Mouse (Mus musculus) neural tube, embryonic 13.5 days (tissue): ENCODE results near the gene Cenpj. TPM values are rescaled to one million over a fixed set of nuclear protein-coding genes. Genes with fewer than 3 reads are reported as not detected.

Experiments
- ATAC-seq: fragments of 200-750 bp; cut with Nextera tagmentation; 2 replicates; pipeline ENCODE4 v1.8.0; 2017; ENCODE audit warnings: low read depth, mild to moderate bottlenecking, moderate TSS enrichment, moderate library complexity
- H3K27ac ChIP-seq: fragments of 300-500 bp; sonication (generic); replicated peaks from 2 replicates; pipeline ENCODE4 v1.5.1; 2015; ENCODE audit warnings: moderate library complexity, mild to moderate bottlenecking, inconsistent platforms
- H3K27me3 ChIP-seq: fragments of 300-500 bp; sonication (generic); 2 replicates; pipeline ENCODE4 v1.6.1; 2015; ENCODE audit warnings: mild to moderate bottlenecking, inconsistent platforms
- H3K36me3 ChIP-seq: fragments of 300-500 bp; sonication (generic); 2 replicates; pipeline ENCODE4 v1.6.1; 2015; ENCODE audit warnings: mild to moderate bottlenecking, inconsistent platforms
- H3K4me1 ChIP-seq: fragments of 300-500 bp; sonication (generic); replicated peaks from 2 replicates; pipeline ENCODE4 v1.6.1; 2015; ENCODE audit warnings: inconsistent platforms
- H3K4me2 ChIP-seq: fragments of 300-500 bp; sonication (generic); 2 replicates; pipeline ENCODE4 v1.6.1; 2015; ENCODE audit warnings: inconsistent platforms, mild to moderate bottlenecking, moderate library complexity
- H3K4me3 ChIP-seq: fragments of 300-500 bp; sonication (generic); 2 replicates; pipeline ENCODE4 v1.5.1; 2015; ENCODE audit warnings: mild to moderate bottlenecking, inconsistent platforms
- H3K9ac ChIP-seq: fragments of 300-500 bp; sonication (generic); 2 replicates; pipeline ENCODE4 v1.6.1; 2015; ENCODE audit warnings: moderate library complexity, mild to moderate bottlenecking, inconsistent platforms
- H3K9me3 ChIP-seq: fragments of 300-500 bp; sonication (generic); 2 replicates; pipeline ENCODE4 v1.6.1; 2016; ENCODE audit warnings: inconsistent platforms
- WGBS: fragments of 180-500 bp; shearing (Covaris S2); methylation state at CpG from one replicate; pipeline ENCODE4 v1.1.7; 2015; 5-methylcytosine and 5-hydroxymethylcytosine counted together
- polyA plus RNA-seq: library from polyadenylated mRNA; unstranded; fragments of >200 nt; fragmentation: Nextera tagmentation; extraction: Ambion mirVana; gene quantifications from 2 replicates; pipeline ENCODE4 v1.2.1, GENCODE M21; 2015

The Cenpj gene
- polyA plus RNA-seq, 1 experiment from 2014 or later = 6.0 TPM

DNA sequence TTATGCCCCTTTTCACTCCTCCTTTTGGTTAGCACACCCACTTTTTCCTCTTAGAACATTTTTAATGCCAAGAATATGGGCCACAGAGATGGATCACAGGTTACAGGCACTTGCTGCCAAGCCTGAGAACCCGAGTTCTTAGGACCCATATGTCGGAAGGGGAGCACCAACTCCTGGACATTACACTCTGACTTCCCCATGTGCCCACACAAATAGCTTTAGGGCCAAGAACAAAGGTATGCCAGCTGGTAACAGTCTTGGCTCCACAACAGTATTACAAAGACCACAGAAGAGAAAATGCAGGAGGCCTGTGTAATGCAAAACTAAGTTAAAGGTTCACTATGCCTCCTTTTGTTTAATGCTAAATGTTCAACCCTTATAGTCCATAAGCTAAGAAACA lies 44.4 kb downstream of the Cenpj start:
- Histone ChIP-seq H3K9ac (no peak overlapping the region), H3K9me3 (no peaks in the 10 kb centered on the region), H3K27ac (no peak overlapping the region), H3K4me2 (no peak overlapping the region), H3K36me3 (peaks cover 47% of the 10 kb centered on the region), H3K4me3 (no peak overlapping the region), H3K4me1 (no peaks in the 10 kb centered on the region), H3K27me3 (no peaks in the 10 kb centered on the region)
- 82% methylated on average over 2 of the region's 2 CpGs for WGBS
- ATAC-seq = no peak

- no peak overlapping the region for H3K4me3 ChIP-seq
- H3K9me3 ChIP-seq = no peaks in the 10 kb centered on the region
- H3K27me3 ChIP-seq = no peaks in the 10 kb centered on the region
- no peak overlapping the region for H3K9ac ChIP-seq
- 85% methylated on average over 2 of the region's 2 CpGs for WGBS
- no peaks in the 10 kb centered on the region for H3K4me1 ChIP-seq
- no peaks in the 10 kb centered on the region for H3K36me3 ChIP-seq
- no peak for ATAC-seq
- no peak overlapping the region for H3K4me2 ChIP-seq
- H3K27ac ChIP-seq = no peak overlapping the region
Measured at GRCm38 (mm10) chr14:56514775-56515174, 60.5 kb downstream of the Cenpj start.

- H3K27me3 ChIP-seq = no peaks in the 10 kb centered on the region
- H3K4me2 ChIP-seq = no peak overlapping the region
- no peak overlapping the region for H3K4me3 ChIP-seq
- no peaks in the 10 kb centered on the region for H3K9me3 ChIP-seq
- no peak overlapping the region for H3K27ac ChIP-seq
- 21% methylated on average over 6 of the region's 6 CpGs for WGBS
- no peak overlapping the region for H3K9ac ChIP-seq
- H3K36me3 ChIP-seq = no peaks in the 10 kb centered on the region
- H3K4me1 ChIP-seq = no peaks in the 10 kb centered on the region
- ATAC-seq = no peak
Measured at GRCm38 (mm10) chr14:56512084-56512483, 63.1 kb downstream of the Cenpj start.

DNA sequence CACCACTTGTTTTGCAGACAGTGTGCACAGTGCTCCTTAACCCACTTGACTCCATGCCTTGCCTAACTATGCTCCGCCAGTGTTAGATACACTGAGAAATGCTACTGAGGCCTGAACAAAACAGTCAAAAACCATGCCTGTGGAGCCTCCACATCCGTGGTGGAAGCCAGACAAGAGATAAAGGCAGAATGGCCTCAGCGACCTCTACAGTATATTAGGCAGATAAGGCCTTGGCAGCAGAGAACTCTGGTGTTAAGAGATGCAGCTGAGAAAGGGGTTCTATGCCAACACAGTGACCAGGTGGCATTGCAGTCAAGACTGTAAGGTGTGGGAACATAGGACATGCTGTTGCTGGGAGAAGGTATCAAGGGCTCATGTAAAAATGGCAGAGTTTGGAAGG lies 68.5 kb downstream of the Cenpj start:
- ATAC-seq = no peak
- H3K4me2 ChIP-seq = no peak overlapping the region
- no peaks in the 10 kb centered on the region for H3K27me3 ChIP-seq
- no peaks in the 10 kb centered on the region for H3K36me3 ChIP-seq
- H3K4me1 ChIP-seq = no peaks in the 10 kb centered on the region
- H3K27ac ChIP-seq = no peak overlapping the region
- no peak overlapping the region for H3K4me3 ChIP-seq
- H3K9me3 ChIP-seq = no peaks in the 10 kb centered on the region
- H3K9ac ChIP-seq = no peak overlapping the region
- WGBS = 78% methylated on average over 3 of the region's 3 CpGs

GRCm38 (mm10) chr14:56502407-56502806 lies 72.8 kb downstream of the Cenpj start:
- no peak for ATAC-seq
- Histone ChIP-seq H3K36me3 (no peaks in the 10 kb centered on the region), H3K4me1 (no peaks in the 10 kb centered on the region), H3K27me3 (no peaks in the 10 kb centered on the region), H3K4me2 (no peak overlapping the region), H3K9me3 (no peaks in the 10 kb centered on the region), H3K27ac (no peak overlapping the region), H3K9ac (no peak overlapping the region), H3K4me3 (no peak overlapping the region)
- WGBS = 81% methylated on average over 4 of the region's 4 CpGs

DNA sequence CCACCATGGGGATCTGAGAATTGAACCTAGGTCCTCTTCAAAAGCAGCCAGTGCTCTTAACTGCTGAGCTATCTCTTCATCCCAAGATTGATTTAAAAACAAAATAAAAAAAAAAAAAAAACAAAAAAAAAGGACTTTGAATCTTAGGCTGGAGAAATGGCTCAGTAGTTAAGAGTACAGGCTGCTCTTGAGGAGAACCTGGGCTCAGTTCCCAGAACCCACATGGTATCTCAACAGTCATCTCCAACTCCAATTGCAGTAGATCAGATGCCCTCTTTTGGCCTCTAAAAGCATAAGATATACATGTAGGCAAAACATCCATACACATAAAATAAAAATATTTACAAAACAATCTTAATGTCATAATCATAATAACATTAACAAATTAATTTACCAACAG lies 85.4 kb downstream of the Cenpj start:
- Histone ChIP-seq H3K4me1 (no peaks in the 10 kb centered on the region), H3K27me3 (no peaks in the 10 kb centered on the region), H3K27ac (no peak overlapping the region), H3K9me3 (no peaks in the 10 kb centered on the region), H3K4me3 (no peak overlapping the region), H3K36me3 (no peaks in the 10 kb centered on the region), H3K9ac (no peak overlapping the region), H3K4me2 (no peak overlapping the region)
- no peak for ATAC-seq

Other genes starting within 250 kb of the Cenpj start
- 0.07 and 0.15 TPM in 2 replicates for gene Atp12a, start 210.4 kb downstream of the Cenpj start, polyA plus RNA-seq
- 0.28 and 0.68 TPM in 2 replicates for gene Rnf17, start 172.8 kb downstream of the Cenpj start, polyA plus RNA-seq
- 1.1 and 1.9 TPM in 2 replicates for gene Parp4, start 194 bp upstream of the Cenpj start, polyA plus RNA-seq
- 46.0 and 48.3 TPM in 2 replicates for gene Mphosph8, start 92.8 kb upstream of the Cenpj start, polyA plus RNA-seq
- 37.4 and 39.3 TPM in 2 replicates for gene Pspc1, start 202.9 kb upstream of the Cenpj start, polyA plus RNA-seq
- 31.3 and 35.6 TPM in 2 replicates for gene Zmym5, start 236.3 kb upstream of the Cenpj start, polyA plus RNA-seq